Mouse (Mus musculus): ENCODE results near the gene Fsd2. TPM values are rescaled to one million over a fixed set of nuclear protein-coding genes. Genes with fewer than 3 reads are reported as not detected.

The Fsd2 gene
- total and polyA plus RNA-seq, 3 experiments, result 0.05 TPM; not detected in 2

DNA sequence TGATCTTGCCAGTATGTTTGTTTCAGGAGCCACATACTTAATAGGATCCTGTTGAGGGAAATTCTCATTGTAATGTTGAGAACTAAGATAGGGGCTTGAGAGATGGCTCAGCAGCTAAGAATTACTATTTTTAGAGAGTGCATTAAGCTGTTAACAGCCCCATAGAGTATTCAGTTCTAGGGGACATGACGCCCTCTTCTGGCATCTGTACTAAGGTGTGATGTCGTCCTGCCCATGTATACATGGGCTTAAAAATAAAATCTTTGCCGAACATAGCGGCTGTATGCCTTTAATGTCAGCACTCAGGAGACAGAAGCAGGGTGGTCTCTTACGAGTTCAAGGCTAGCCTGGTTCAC is 4.0 kb upstream of the Fsd2 start:
- ATAC-seq (ENCODE audit: extremely low read depth, insufficient number of reproducible peaks, low FRiP score, poor library complexity, severe bottlenecking) (no peak; the same call in 1 of the 2 replicates), DNase-seq (ENCODE audit: low spot score) (no peak)
- TF ChIP-seq TAL1 (conservative IDR thresholded peaks at IDR 0.05; ENCODE audit: low read depth, low read length) (no peak), CTCF (IDR thresholded peaks at IDR 0.05; ENCODE audit: low read depth, low read length) (no peak)
- Histone ChIP-seq H3K27me3 (ENCODE audit: insufficient read depth, low read length) (peaks cover 6% of the 10 kb centered on the region), H3K9me3 (replicated peaks) (no peaks in the 10 kb centered on the region), H3K4me3 (ENCODE audit: low read depth, low read length) (peak overlapping the region; percentile 94; the same call in 1 of the 2 replicates), H3K4me1 (ENCODE audit: insufficient read depth, low read depth, low read length) (peaks cover 30% of the 10 kb centered on the region), H3K36me3 (replicated peaks) (peaks cover 21% of the 10 kb centered on the region)

DNA sequence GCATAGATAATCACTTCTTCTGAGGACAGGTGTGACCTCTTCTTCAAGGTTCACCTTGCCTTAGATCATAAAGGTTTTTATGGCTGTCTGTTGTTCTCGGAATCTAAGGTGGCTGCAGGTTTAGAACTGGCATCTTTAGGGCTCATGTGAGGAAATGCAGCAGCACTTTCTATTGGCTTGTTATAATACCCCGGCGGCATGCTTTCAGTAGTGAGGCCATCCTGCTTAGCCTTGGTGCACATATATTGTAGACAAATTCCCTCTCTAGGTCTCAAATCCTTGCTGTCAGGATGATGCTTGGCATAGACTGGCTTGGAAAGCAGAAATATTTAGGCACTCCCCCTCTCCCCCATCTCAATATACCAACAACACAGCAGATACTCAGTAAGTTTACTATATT is 3.5 kb upstream of the Fsd2 start:
- no peak overlapping the region for H3K4me3 ChIP-seq (ENCODE audit: low read depth, low read length)
- ATAC-seq (ENCODE audit: extremely low read depth, insufficient number of reproducible peaks, low FRiP score, poor library complexity, severe bottlenecking), result no peak
- no peak for TF ChIP-seq GATA1 (IDR thresholded peaks at IDR 0.05; ENCODE audit: borderline replicate concordance, low read length)
- TF ChIP-seq CTCF (IDR thresholded peaks at IDR 0.05; ENCODE audit: low read depth, low read length), result no peak
- H3K36me3 ChIP-seq (replicated peaks), result peaks cover 17% of the 10 kb centered on the region
- H3K4me1 ChIP-seq (ENCODE audit: insufficient read depth, low read depth, low read length), result peaks cover 30% of the 10 kb centered on the region
- peaks cover 10% of the 10 kb centered on the region for H3K27me3 ChIP-seq (ENCODE audit: insufficient read depth, low read length)
- no peaks in the 10 kb centered on the region for H3K9me3 ChIP-seq (replicated peaks)
- no peak for DNase-seq (ENCODE audit: low spot score)

DNA sequence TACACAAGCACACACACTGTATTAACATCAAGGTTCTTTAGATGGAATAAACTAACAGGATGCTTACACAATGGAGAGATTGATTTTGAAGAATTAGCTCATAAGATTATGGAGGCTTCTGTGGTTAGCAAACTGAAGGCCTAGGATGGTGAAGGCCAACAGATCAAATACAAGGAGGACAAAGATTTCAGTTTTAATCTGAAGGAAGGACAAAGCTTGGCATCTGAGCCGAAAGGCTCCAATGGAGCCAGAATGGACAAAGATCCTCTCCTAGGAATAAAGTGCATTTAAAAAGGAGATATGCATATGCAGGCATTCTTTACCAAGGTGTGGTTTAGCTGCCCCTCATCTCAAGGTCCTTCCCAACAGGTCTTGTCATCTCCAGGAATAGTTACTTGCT is 3.1 kb upstream of the Fsd2 start:
- Histone ChIP-seq H3K36me3 (replicated peaks) (peaks cover 12% of the 10 kb centered on the region), H3K4me1 (ENCODE audit: insufficient read depth, low read depth, low read length) (peaks cover 26% of the 10 kb centered on the region), H3K4me3 (ENCODE audit: low read depth, low read length) (no peak overlapping the region), H3K9me3 (replicated peaks) (no peaks in the 10 kb centered on the region), H3K27me3 (ENCODE audit: insufficient read depth, low read length) (peaks cover 11% of the 10 kb centered on the region)
- no peak for TF ChIP-seq GATA1 (IDR thresholded peaks at IDR 0.05; ENCODE audit: borderline replicate concordance, low read length)
- DNase-seq (ENCODE audit: low spot score), result no peak
- no peak for ATAC-seq (ENCODE audit: extremely low read depth, insufficient number of reproducible peaks, low FRiP score, poor library complexity, severe bottlenecking)

GRCm38 (mm10) chr7:81567396-81567795 is 652 bp upstream of the Fsd2 start:
- Histone ChIP-seq H3K27me3 (ENCODE audit: insufficient read depth, low read length) (peaks cover 23% of the 10 kb centered on the region), H3K4me3 (ENCODE audit: low read depth, low read length) (no peak overlapping the region)
- DNase-seq (ENCODE audit: low spot score), result no peak

GRCm38 (mm10) chr7:81566332-81566731 is 412 bp downstream of the Fsd2 start:
- Histone ChIP-seq H3K4me3 (ENCODE audit: low read depth, low read length) (no peak overlapping the region), H3K4me1 (ENCODE audit: insufficient read depth, low read depth, low read length) (peaks cover 9% of the 10 kb centered on the region), H3K27me3 (ENCODE audit: insufficient read depth, low read length) (peaks cover 23% of the 10 kb centered on the region), H3K9me3 (replicated peaks) (no peaks in the 10 kb centered on the region), H3K36me3 (replicated peaks) (no peaks in the 10 kb centered on the region)
- TF ChIP-seq POLR2AphosphoS5 (IDR thresholded peaks at IDR 0.05; ENCODE audit: insufficient replicate concordance, low read depth, low read length) (no peak), GATA2 (IDR thresholded peaks at IDR 0.05; ENCODE audit: borderline replicate concordance, low read depth, low read length) (no peak), TAL1 (conservative IDR thresholded peaks at IDR 0.05; ENCODE audit: low read depth, low read length) (no peak), CTCF (IDR thresholded peaks at IDR 0.05; ENCODE audit: low read depth, low read length) (no peak), GATA1 (IDR thresholded peaks at IDR 0.05; ENCODE audit: borderline replicate concordance, low read length) (no peak)
- DNase-seq (ENCODE audit: low spot score), result no peak
- ATAC-seq (ENCODE audit: extremely low read depth, insufficient number of reproducible peaks, low FRiP score, poor library complexity, severe bottlenecking), result no peak

More at GRCm38 (mm10) chr7:81567396-81567795, 652 bp upstream of the Fsd2 start:
- Histone ChIP-seq H3K36me3 (replicated peaks) (no peaks in the 10 kb centered on the region), H3K4me1 (ENCODE audit: insufficient read depth, low read depth, low read length) (peaks cover 9% of the 10 kb centered on the region), H3K9me3 (replicated peaks) (no peaks in the 10 kb centered on the region)
- ATAC-seq (ENCODE audit: extremely low read depth, insufficient number of reproducible peaks, low FRiP score, poor library complexity, severe bottlenecking), result no peak
- TF ChIP-seq TAL1 (conservative IDR thresholded peaks at IDR 0.05; ENCODE audit: low read depth, low read length), result no peak
- no peak for TF ChIP-seq POLR2AphosphoS5 (IDR thresholded peaks at IDR 0.05; ENCODE audit: insufficient replicate concordance, low read depth, low read length)

- DNase-seq (ENCODE audit: low spot score) (no peak), ATAC-seq (ENCODE audit: extremely low read depth, insufficient number of reproducible peaks, low FRiP score, poor library complexity, severe bottlenecking) (no peak)
- Histone ChIP-seq H3K4me3 (ENCODE audit: low read depth, low read length) (no peak overlapping the region), H3K27me3 (ENCODE audit: insufficient read depth, low read length) (peaks cover 23% of the 10 kb centered on the region), H3K9me3 (replicated peaks) (no peaks in the 10 kb centered on the region), H3K4me1 (ENCODE audit: insufficient read depth, low read depth, low read length) (peaks cover 5% of the 10 kb centered on the region), H3K36me3 (replicated peaks) (no peaks in the 10 kb centered on the region)
- TF ChIP-seq POLR2AphosphoS5 (IDR thresholded peaks at IDR 0.05; ENCODE audit: insufficient replicate concordance, low read depth, low read length) (no peak), GATA2 (IDR thresholded peaks at IDR 0.05; ENCODE audit: borderline replicate concordance, low read depth, low read length) (no peak), CTCF (IDR thresholded peaks at IDR 0.05; ENCODE audit: low read depth, low read length) (no peak), TAL1 (conservative IDR thresholded peaks at IDR 0.05; ENCODE audit: low read depth, low read length) (no peak), GATA1 (IDR thresholded peaks at IDR 0.05; ENCODE audit: borderline replicate concordance, low read length) (no peak)
Observed at GRCm38 (mm10) chr7:81565381-81566055, 1.2 kb downstream of the Fsd2 start.

GRCm38 (mm10) chr7:81564766-81565165 is 2.0 kb downstream of the Fsd2 start:
- ATAC-seq (ENCODE audit: extremely low read depth, insufficient number of reproducible peaks, low FRiP score, poor library complexity, severe bottlenecking) (no peak), DNase-seq (ENCODE audit: low spot score) (no peak)
- 0 out of 2 replicates have a peak, but pooled peaks cover 2% of the 10 kb centered on the region for H3K4me1 ChIP-seq (ENCODE audit: insufficient read depth, low read depth, low read length)
- no peak overlapping the region for H3K4me3 ChIP-seq (ENCODE audit: low read depth, low read length)
- H3K36me3 ChIP-seq (replicated peaks), result no peaks in the 10 kb centered on the region
- no peaks in the 10 kb centered on the region for H3K9me3 ChIP-seq (replicated peaks)
- TF ChIP-seq GATA2 (IDR thresholded peaks at IDR 0.05; ENCODE audit: borderline replicate concordance, low read depth, low read length) (no peak), GATA1 (IDR thresholded peaks at IDR 0.05; ENCODE audit: borderline replicate concordance, low read length) (no peak), CTCF (IDR thresholded peaks at IDR 0.05; ENCODE audit: low read depth, low read length) (no peak), POLR2AphosphoS5 (IDR thresholded peaks at IDR 0.05; ENCODE audit: insufficient replicate concordance, low read depth, low read length) (no peak), TAL1 (conservative IDR thresholded peaks at IDR 0.05; ENCODE audit: low read depth, low read length) (no peak)
- H3K27me3 ChIP-seq (ENCODE audit: insufficient read depth, low read length), result peaks cover 28% of the 10 kb centered on the region

All from G1E (cell line).